8 mouse cellular contexts compared by ENCODE assay signal in genomic region chr7:64064460-64065241, GRCm38 (mm10).
DNase-seq lines count a peak whose midpoint lies in the region.

No protein-coding gene starts in this region.

- peak; percentile 29 for DNase-seq in gastrocnemius, adult 18-20 months (ENCODE audit: low spot score)
- DNase-seq in gastrocnemius, adult 8-10 months (ENCODE audit: low spot score in 2 of 2) = no peak
- DNase-seq in adrenal gland, postnatal 14 days = peak; percentile 80
- peak; percentile 80 for DNase-seq in heart, adult 8-10 months (ENCODE audit: low spot score)
- peak; percentile 58 to 67 for DNase-seq in kidney, postnatal 4 days
- DNase-seq in right cerebral cortex, adult 18-20 months = peak; percentile 63
- no peak for DNase-seq in thymus, postnatal 10 days (ENCODE audit: low spot score in 2 of 2)
- no peak for DNase-seq in T-cell, adult 2 months (ENCODE audit: low spot score)

Comparison
In these comparisons a context has a peak if more than half of its experiments do, and no peak if none do; other contexts are left out.
1. DNase-seq: peak in gastrocnemius, adult 18-20 months (single experiment), adrenal gland, postnatal 14 days (single experiment), heart, adult 8-10 months (single experiment), kidney, postnatal 4 days (2 of 2) and right cerebral cortex, adult 18-20 months (single experiment); none in gastrocnemius, adult 8-10 months (0 of 2), thymus, postnatal 10 days (0 of 2) and T-cell, adult 2 months (single experiment).